Mouse (Mus musculus) cerebellum, adult 2 months (tissue): ENCODE results near the gene Il31ra.

Experiments
- CTCF ChIP-seq: fragments of 200-500 bp; IDR thresholded peaks from 2 replicates; pipeline ENCODE4 v1.5.1; 2011; ENCODE audit warnings: low read depth, mild to moderate bottlenecking, control low read depth, low read length, moderate library complexity, borderline replicate concordance; ENCODE audit not compliant: insufficient read depth
- POLR2A ChIP-seq: fragments of 200-500 bp; IDR thresholded peaks from 2 replicates; pipeline ENCODE4 v1.6.1; 2011; ENCODE audit warnings: low read length, control low read depth, borderline replicate concordance; ENCODE audit not compliant: insufficient read depth

GRCm38 (mm10) chr13:112541223-112541975, 52.8 kb downstream of the Il31ra start:
- TF ChIP-seq CTCF = no peak
- no peak for TF ChIP-seq POLR2A
